Mouse (Mus musculus) midbrain, embryonic 10.5 days (tissue): ENCODE data around the gene Etv4. TPM values are rescaled to one million over a fixed set of nuclear protein-coding genes. Genes with fewer than 3 reads are reported as not detected.

ENCODE experiments used
- DNase-seq: peaks from one replicate; pipeline ENCODE4 v3.0.0-alpha.2; 2017; ENCODE audit warnings: low spot score
- H3K27ac ChIP-seq: fragments of 300-500 bp; sonication (generic); replicated peaks from 2 replicates; pipeline ENCODE4 v1.5.1; 2016; ENCODE audit warnings: mild to moderate bottlenecking
- H3K27me3 ChIP-seq: fragments of 300-500 bp; sonication (generic); 2 replicates; pipeline ENCODE4 v1.6.1; 2016; ENCODE audit warnings: low read depth, mild to moderate bottlenecking; ENCODE audit not compliant: poor library complexity, severe bottlenecking
- H3K36me3 ChIP-seq: fragments of 300-500 bp; sonication (generic); 2 replicates; pipeline ENCODE4 v1.6.1; 2016; ENCODE audit warnings: mild to moderate bottlenecking, moderate library complexity
- H3K4me1 ChIP-seq: fragments of 300-500 bp; sonication (generic); 2 replicates; pipeline ENCODE4 v1.6.1; 2016
- H3K4me3 ChIP-seq: fragments of 300-500 bp; sonication (generic); 2 replicates; pipeline ENCODE4 v1.5.1; 2016; ENCODE audit warnings: mild to moderate bottlenecking, moderate library complexity
- H3K9me3 ChIP-seq: fragments of 300-500 bp; sonication (generic); replicated peaks from 2 replicates; pipeline ENCODE4 v1.6.1; 2016; ENCODE audit warnings: mild to moderate bottlenecking
- WGBS: fragments of 180-500 bp; shearing (Covaris S2); methylation state at CpG from one replicate; pipeline ENCODE4 v1.1.7; 2016; 5-methylcytosine and 5-hydroxymethylcytosine counted together
- polyA plus RNA-seq: library from polyadenylated mRNA; unstranded; fragments of >200 nt; fragmentation: Nextera tagmentation; extraction: Ambion mirVana; gene quantifications from 2 replicates; pipeline ENCODE4 v1.2.1, GENCODE M21; 2016

The Etv4 gene
- polyA plus RNA-seq, 1 experiment from 2014 or later: 9.4 TPM

- DNase-seq: no peak
- peaks cover 15% of the 10 kb centered on the region for H3K4me1 ChIP-seq
- H3K27me3 ChIP-seq: peaks cover 51% of the 10 kb centered on the region
- H3K9me3 ChIP-seq: no peaks in the 10 kb centered on the region
- H3K27ac ChIP-seq: no peak overlapping the region
- 52% methylated on average over 15 of the region's 15 CpGs for WGBS
- no peaks in the 10 kb centered on the region for H3K36me3 ChIP-seq
- no peak overlapping the region for H3K4me3 ChIP-seq
Observed at GRCm38 (mm10) chr11:101809060-101809828, 24.1 kb upstream of the Etv4 start.

GRCm38 (mm10) chr11:101807266-101807665, 22.1 kb upstream of the Etv4 start:
- 85% methylated on average over 10 of the region's 10 CpGs for whole genome bisulfite sequencing
- DNase-seq: no peak
- Histone ChIP-seq H3K9me3 (no peaks in the 10 kb centered on the region), H3K4me3 (no peak overlapping the region), H3K36me3 (no peaks in the 10 kb centered on the region), H3K27me3 (peaks cover 48% of the 10 kb centered on the region), H3K27ac (no peak overlapping the region), H3K4me1 (0 out of 2 replicates have a peak, but pooled peaks cover 7% of the 10 kb centered on the region)

GRCm38 (mm10) chr11:101806741-101807140, 21.6 kb upstream of the Etv4 start:
- DNase-seq: no peak
- peaks cover 53% of the 10 kb centered on the region for H3K27me3 ChIP-seq
- H3K27ac ChIP-seq: no peak overlapping the region
- H3K36me3 ChIP-seq: no peaks in the 10 kb centered on the region
- H3K4me3 ChIP-seq: no peak overlapping the region
- 66% methylated on average over 12 of the region's 12 CpGs for WGBS
- no peaks in the 10 kb centered on the region for H3K9me3 ChIP-seq
- peaks cover 12% of the 10 kb centered on the region; the same call in 1 of the 2 replicates for H3K4me1 ChIP-seq

GRCm38 (mm10) chr11:101805113-101805704, 20.0 kb upstream of the Etv4 start:
- Histone ChIP-seq H3K36me3 (no peaks in the 10 kb centered on the region), H3K9me3 (no peaks in the 10 kb centered on the region), H3K4me1 (peaks cover 16% of the 10 kb centered on the region), H3K27me3 (peaks cover 51% of the 10 kb centered on the region), H3K4me3 (no peak overlapping the region), H3K27ac (no peak overlapping the region)
- no peak for DNase-seq
- 88% methylated on average over 8 of the region's 8 CpGs for WGBS

- H3K4me3 ChIP-seq: no peak overlapping the region
- DNase-seq: no peak
Observed at GRCm38 (mm10) chr11:101801386-101801785, 16.2 kb upstream of the Etv4 start.

GRCm38 (mm10) chr11:101798083-101798482, 12.9 kb upstream of the Etv4 start:
- WGBS: 38% methylated on average over 8 of the region's 8 CpGs
- no peaks in the 10 kb centered on the region for H3K36me3 ChIP-seq

More at GRCm38 (mm10) chr11:101801386-101801785, 16.2 kb upstream of the Etv4 start:
- H3K4me1 ChIP-seq: peaks cover 10% of the 10 kb centered on the region
- WGBS: 7% methylated on average over 5 of the region's 5 CpGs
- no peaks in the 10 kb centered on the region for H3K9me3 ChIP-seq
- no peaks in the 10 kb centered on the region for H3K36me3 ChIP-seq
- H3K27me3 ChIP-seq: peaks cover 29% of the 10 kb centered on the region
- no peak overlapping the region for H3K27ac ChIP-seq

GRCm38 (mm10) chr11:101797355-101797754, 12.2 kb upstream of the Etv4 start:
- DNase-seq: no peak
- H3K27ac ChIP-seq: no peak overlapping the region
- H3K36me3 ChIP-seq: no peaks in the 10 kb centered on the region
- WGBS: 86% methylated on average over 2 of the region's 2 CpGs
- H3K9me3 ChIP-seq: no peaks in the 10 kb centered on the region
- H3K4me1 ChIP-seq: peaks cover 10% of the 10 kb centered on the region
- peaks cover 22% of the 10 kb centered on the region for H3K27me3 ChIP-seq
- no peak overlapping the region for H3K4me3 ChIP-seq

More at GRCm38 (mm10) chr11:101798083-101798482, 12.9 kb upstream of the Etv4 start:
- Histone ChIP-seq H3K4me1 (peaks cover 10% of the 10 kb centered on the region), H3K27ac (no peak overlapping the region), H3K9me3 (no peaks in the 10 kb centered on the region), H3K27me3 (peaks cover 28% of the 10 kb centered on the region), H3K4me3 (no peak overlapping the region)
- no peak for DNase-seq

GRCm38 (mm10) chr11:101790811-101791526, 5.8 kb upstream of the Etv4 start:
- H3K4me3 ChIP-seq: no peak overlapping the region
- WGBS: 51% methylated on average over 19 of the region's 19 CpGs
- H3K9me3 ChIP-seq: no peaks in the 10 kb centered on the region
- 0 out of 2 replicates have a peak overlapping the region, but pooled peaks have one; percentile 23 for H3K27ac ChIP-seq
- DNase-seq: peak; percentile 19
- H3K36me3 ChIP-seq: no peaks in the 10 kb centered on the region
- peaks cover 16% of the 10 kb centered on the region for H3K4me1 ChIP-seq
- H3K27me3 ChIP-seq: peaks cover 36% of the 10 kb centered on the region

- Histone ChIP-seq H3K27me3 (peaks cover 71% of the 10 kb centered on the region), H3K9me3 (no peaks in the 10 kb centered on the region), H3K36me3 (no peaks in the 10 kb centered on the region), H3K4me3 (no peak overlapping the region), H3K27ac (no peak overlapping the region), H3K4me1 (peaks cover 40% of the 10 kb centered on the region)
- no peak for DNase-seq
- WGBS: 70% methylated on average over 1 of the region's 1 CpGs
Observed at GRCm38 (mm10) chr11:101787432-101787831, 2.3 kb upstream of the Etv4 start.

GRCm38 (mm10) chr11:101786651-101787050, 1.5 kb upstream of the Etv4 start:
- Histone ChIP-seq H3K27ac (no peak overlapping the region), H3K4me1 (peaks cover 47% of the 10 kb centered on the region), H3K36me3 (no peaks in the 10 kb centered on the region), H3K9me3 (no peaks in the 10 kb centered on the region), H3K27me3 (peaks cover 79% of the 10 kb centered on the region), H3K4me3 (no peak overlapping the region)
- DNase-seq: no peak
- 53% methylated on average over 7 of the region's 7 CpGs for WGBS

GRCm38 (mm10) chr11:101785852-101786205, 658 bp upstream of the Etv4 start:
- WGBS: 7% methylated on average over 7 of the region's 7 CpGs
- no peak for DNase-seq
- Histone ChIP-seq H3K4me3 (peak overlapping the region; percentile 68), H3K4me1 (peaks cover 42% of the 10 kb centered on the region), H3K36me3 (no peaks in the 10 kb centered on the region), H3K27me3 (peaks cover 87% of the 10 kb centered on the region), H3K9me3 (no peaks in the 10 kb centered on the region), H3K27ac (peak overlapping the region; percentile 63; the same call in 1 of the 2 replicates)

- Histone ChIP-seq H3K4me3 (peak overlapping the region; percentile 68), H3K9me3 (no peaks in the 10 kb centered on the region), H3K27me3 (peaks cover 99% of the 10 kb centered on the region), H3K36me3 (no peaks in the 10 kb centered on the region), H3K27ac (peak overlapping the region; percentile 88), H3K4me1 (peaks cover 35% of the 10 kb centered on the region)
- DNase-seq: peak; percentile 62
- WGBS: 0% methylated on average over 59 of the region's 67 CpGs
Observed at GRCm38 (mm10) chr11:101784488-101785142, 556 bp downstream of the Etv4 start.
